Mouse (Mus musculus) forebrain, embryonic 13.5 days (tissue): Measurements from ENCODE around the gene Tcaim. TPM values are rescaled to one million over a fixed set of nuclear protein-coding genes. Genes with fewer than 3 reads are reported as not detected.

Source experiments
- polyA plus RNA-seq: library from polyadenylated mRNA; unstranded; fragments of >200 nt; fragmentation: Nextera tagmentation; extraction: Ambion mirVana; gene quantifications from 2 replicates; pipeline ENCODE4 v1.2.1, GENCODE M21; 2015

Gene Tcaim
- polyA plus RNA-seq, 1 experiment from 2014 or later = 7.0 TPM

Other genes starting within 250 kb of the Tcaim start
- gene Topaz1, start 58.2 kb upstream of the Tcaim start, polyA plus RNA-seq = not detected in 2 replicates
- 0.43 TPM in 1 of 2 replicates, not detected in the other for gene Gm35549, start 38.5 kb downstream of the Tcaim start, polyA plus RNA-seq
- 80.5 and 95.8 TPM in 2 replicates for gene Zfp445, start 60.5 kb downstream of the Tcaim start, polyA plus RNA-seq
- 4.2 and 5.7 TPM in 2 replicates for gene Zkscan7, start 80.1 kb downstream of the Tcaim start, polyA plus RNA-seq
- gene Zfp105, start 117.5 kb downstream of the Tcaim start, polyA plus RNA-seq = 30.5 TPM in 2 replicates
- gene 1110059G10Rik, start 145.5 kb downstream of the Tcaim start, polyA plus RNA-seq = 32.6 and 34.1 TPM in 2 replicates
- gene Kif15, start 145.5 kb downstream of the Tcaim start, polyA plus RNA-seq = 70.5 and 73.0 TPM in 2 replicates
- gene Tmem42, start 215.8 kb downstream of the Tcaim start, polyA plus RNA-seq = 16.4 and 17.9 TPM in 2 replicates
- 0.68 TPM in 1 of 2 replicates, not detected in the other for gene Tgm4, start 229.2 kb downstream of the Tcaim start, polyA plus RNA-seq